Mouse (Mus musculus) heart, embryonic 11.5 days (tissue): Measurements from ENCODE around the gene Srprb. TPM values are rescaled to one million over a fixed set of nuclear protein-coding genes. Genes with fewer than 3 reads are reported as not detected.
A peak's percentile ranks its signal among the peaks of the same experiment; 100 is the strongest.

Experiments
- ATAC-seq: fragments of 200-750 bp; cut with Nextera tagmentation; replicated peaks from 2 replicates; pipeline ENCODE4 v1.8.0; 2017; ENCODE audit warnings: moderate library complexity; ENCODE audit not compliant: insufficient number of reproducible peaks, low FRiP score, low TSS enrichment
- H3K27ac ChIP-seq: fragments of 300-500 bp; sonication (generic); 2 replicates; pipeline ENCODE4 v1.5.1; 2014; ENCODE audit warnings: mild to moderate bottlenecking, low read depth, low read length
- H3K27me3 ChIP-seq: fragments of 300-500 bp; sonication (generic); 2 replicates; pipeline ENCODE4 v1.6.1; 2014; ENCODE audit warnings: mild to moderate bottlenecking, low read length, mixed read lengths; ENCODE audit not compliant: control insufficient read depth, insufficient read depth
- H3K36me3 ChIP-seq: fragments of 300-500 bp; sonication (generic); 2 replicates; pipeline ENCODE4 v1.6.1; 2014; ENCODE audit warnings: mild to moderate bottlenecking, low read length, moderate library complexity, mixed read lengths; ENCODE audit not compliant: control insufficient read depth, insufficient read depth
- H3K4me1 ChIP-seq: fragments of 300-500 bp; sonication (generic); 2 replicates; pipeline ENCODE4 v1.6.1; 2014; ENCODE audit warnings: low read length; ENCODE audit not compliant: control insufficient read depth, insufficient read depth
- H3K4me2 ChIP-seq: fragments of 300-500 bp; sonication (generic); 2 replicates; pipeline ENCODE4 v1.6.1; 2014; ENCODE audit warnings: mild to moderate bottlenecking, moderate library complexity
- H3K4me3 ChIP-seq: fragments of 300-500 bp; sonication (generic); 2 replicates; pipeline ENCODE4 v1.5.1; 2014; ENCODE audit warnings: low read depth, low read length
- H3K9ac ChIP-seq: fragments of 300-500 bp; sonication (generic); 2 replicates; pipeline ENCODE4 v1.6.1; 2014; ENCODE audit warnings: mild to moderate bottlenecking, low read depth, low read length, moderate library complexity
- H3K9me3 ChIP-seq: fragments of 300-500 bp; sonication (generic); replicated peaks from 2 replicates; pipeline ENCODE4 v1.6.1; 2016; ENCODE audit warnings: low read length; ENCODE audit not compliant: control insufficient read depth
- WGBS: fragments of 180-500 bp; shearing (Covaris S2); extraction: QIAGEN DNeasy Blood & Tissue Kit; methylation state at CpG from one replicate; pipeline ENCODE4 v1.1.7; 2014; ENCODE audit not compliant: insufficient replicate concordance; 5-methylcytosine and 5-hydroxymethylcytosine counted together
- polyA plus RNA-seq: library from polyadenylated mRNA; unstranded; fragments of >200 nt; fragmentation: Nextera tagmentation; extraction: Ambion mirVana; gene quantifications from 2 replicates; pipeline ENCODE4 v1.2.1, GENCODE M21; 2014

The Srprb gene
- polyA plus RNA-seq, 1 experiment from 2014 or later = 47.3 TPM

DNA sequence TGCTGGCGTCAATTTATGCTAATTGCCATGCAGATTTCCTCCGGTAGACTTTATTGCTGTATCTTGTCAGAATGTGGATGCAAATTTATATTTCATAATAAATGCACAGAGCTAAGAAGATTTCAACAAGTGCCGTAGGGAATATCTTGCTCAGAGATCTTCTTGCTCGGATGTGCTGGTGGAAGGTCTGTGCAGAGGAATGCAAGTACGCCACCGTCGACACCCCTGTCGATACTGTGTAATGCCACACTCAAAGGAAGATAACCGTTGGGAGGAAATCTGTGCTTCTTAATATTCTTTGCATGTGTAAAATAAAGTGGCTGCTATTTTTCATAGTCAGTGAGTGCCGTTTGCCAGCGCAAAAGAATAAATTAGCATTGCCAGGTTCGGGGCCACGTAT, 54.8 kb downstream of the Srprb start:
- Histone ChIP-seq H3K4me1 (peaks cover 12% of the 10 kb centered on the region; the same call in 1 of the 2 replicates), H3K36me3 (no peaks in the 10 kb centered on the region), H3K27me3 (no peaks in the 10 kb centered on the region), H3K4me2 (no peak overlapping the region), H3K9ac (no peak overlapping the region), H3K27ac (no peak overlapping the region), H3K4me3 (no peak overlapping the region), H3K9me3 (no peaks in the 10 kb centered on the region)
- ATAC-seq = no peak
- WGBS = 55% methylated on average over 13 of the region's 13 CpGs

GRCm38 (mm10) chr9:103146703-103147102, 55.2 kb downstream of the Srprb start:
- Histone ChIP-seq H3K4me1 (peaks cover 12% of the 10 kb centered on the region; the same call in 1 of the 2 replicates), H3K9me3 (no peaks in the 10 kb centered on the region), H3K27ac (no peak overlapping the region), H3K4me3 (no peak overlapping the region), H3K4me2 (no peak overlapping the region), H3K36me3 (no peaks in the 10 kb centered on the region), H3K27me3 (no peaks in the 10 kb centered on the region), H3K9ac (no peak overlapping the region)
- ATAC-seq = no peak
- WGBS = 43% methylated on average over 9 of the region's 9 CpGs

DNA sequence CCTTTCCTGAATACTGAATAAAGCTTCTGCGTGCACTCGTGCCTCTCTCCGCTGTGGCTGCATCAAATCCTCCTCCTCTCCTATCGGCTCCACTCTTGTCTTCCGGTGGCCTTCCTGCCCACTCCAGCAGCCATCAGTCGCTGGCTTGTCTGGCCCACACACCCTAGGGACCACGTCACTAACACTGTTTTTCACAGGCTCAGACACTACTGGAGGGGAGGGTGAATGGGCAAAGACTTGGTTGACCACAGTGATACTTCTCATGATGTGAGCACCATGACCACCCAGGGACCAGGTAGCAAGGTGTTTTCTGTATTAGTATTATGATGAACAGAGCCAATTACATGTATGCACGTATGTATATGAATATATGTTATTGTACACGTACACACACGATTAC, 55.7 kb downstream of the Srprb start:
- no peak overlapping the region for H3K27ac ChIP-seq
- H3K36me3 ChIP-seq = no peaks in the 10 kb centered on the region
- H3K9me3 ChIP-seq = no peaks in the 10 kb centered on the region
- H3K4me3 ChIP-seq = no peak overlapping the region
- WGBS = 80% methylated on average over 10 of the region's 10 CpGs
- H3K9ac ChIP-seq = no peak overlapping the region
- no peaks in the 10 kb centered on the region for H3K27me3 ChIP-seq
- H3K4me2 ChIP-seq = no peak overlapping the region
- H3K4me1 ChIP-seq = peaks cover 12% of the 10 kb centered on the region; the same call in 1 of the 2 replicates
- no peak for ATAC-seq

- no peaks in the 10 kb centered on the region for H3K36me3 ChIP-seq
- no peak overlapping the region for H3K4me3 ChIP-seq
- peaks cover 15% of the 10 kb centered on the region for H3K4me1 ChIP-seq
- no peak for ATAC-seq
- H3K9me3 ChIP-seq = no peaks in the 10 kb centered on the region
- peak overlapping the region; percentile 16; the same call in 1 of the 2 replicates for H3K9ac ChIP-seq
- H3K4me2 ChIP-seq = no peak overlapping the region
- H3K27ac ChIP-seq = no peak overlapping the region
- 38% methylated on average over 5 of the region's 5 CpGs for WGBS
- no peaks in the 10 kb centered on the region for H3K27me3 ChIP-seq
Observed at GRCm38 (mm10) chr9:103145351-103145750, 56.6 kb downstream of the Srprb start.

GRCm38 (mm10) chr9:103143881-103144280, 58.1 kb downstream of the Srprb start:
- ATAC-seq = no peak
- WGBS = 39% methylated on average over 4 of the region's 4 CpGs
- H3K4me3 ChIP-seq = no peak overlapping the region
- H3K4me1 ChIP-seq = peaks cover 18% of the 10 kb centered on the region
- H3K36me3 ChIP-seq = no peaks in the 10 kb centered on the region
- H3K27me3 ChIP-seq = no peaks in the 10 kb centered on the region
- H3K4me2 ChIP-seq = no peak overlapping the region
- no peaks in the 10 kb centered on the region for H3K9me3 ChIP-seq
- no peak overlapping the region for H3K27ac ChIP-seq
- no peak overlapping the region for H3K9ac ChIP-seq

GRCm38 (mm10) chr9:103141266-103141665, 60.7 kb downstream of the Srprb start:
- no peaks in the 10 kb centered on the region for H3K36me3 ChIP-seq
- ATAC-seq = no peak
- peak overlapping the region; percentile 62; the same call in 1 of the 2 replicates for H3K27ac ChIP-seq
- H3K4me1 ChIP-seq = peaks cover 27% of the 10 kb centered on the region
- H3K9ac ChIP-seq = no peak overlapping the region
- no peaks in the 10 kb centered on the region for H3K9me3 ChIP-seq
- 60% methylated on average over 7 of the region's 7 CpGs for WGBS
- no peak overlapping the region for H3K4me2 ChIP-seq
- no peaks in the 10 kb centered on the region for H3K27me3 ChIP-seq
- no peak overlapping the region for H3K4me3 ChIP-seq

DNA sequence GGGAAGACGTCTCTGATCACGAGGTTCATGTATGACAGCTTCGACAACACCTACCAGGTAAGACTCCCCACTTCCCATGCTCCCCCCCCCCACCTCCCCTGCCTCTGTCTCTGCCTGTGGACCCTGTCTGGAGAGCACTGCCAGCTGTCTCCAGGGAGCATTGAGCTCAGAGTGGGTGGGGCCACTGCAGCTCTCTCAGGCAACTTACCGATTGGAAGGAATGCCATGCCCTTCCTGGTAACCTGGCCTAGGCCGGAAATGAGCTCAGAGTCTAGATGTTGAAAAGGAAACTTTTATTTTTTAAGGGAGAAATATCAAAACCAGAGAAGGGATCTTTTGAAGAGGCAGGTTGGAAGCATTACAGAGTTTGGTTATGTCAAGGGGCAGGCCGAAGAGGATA, 61.6 kb downstream of the Srprb start:
- Histone ChIP-seq H3K4me2 (no peak overlapping the region), H3K4me3 (no peak overlapping the region), H3K36me3 (no peaks in the 10 kb centered on the region), H3K9me3 (no peaks in the 10 kb centered on the region), H3K9ac (no peak overlapping the region), H3K27me3 (no peaks in the 10 kb centered on the region), H3K4me1 (peaks cover 26% of the 10 kb centered on the region), H3K27ac (no peak overlapping the region)
- WGBS = 72% methylated on average over 6 of the region's 6 CpGs
- no peak for ATAC-seq

DNA sequence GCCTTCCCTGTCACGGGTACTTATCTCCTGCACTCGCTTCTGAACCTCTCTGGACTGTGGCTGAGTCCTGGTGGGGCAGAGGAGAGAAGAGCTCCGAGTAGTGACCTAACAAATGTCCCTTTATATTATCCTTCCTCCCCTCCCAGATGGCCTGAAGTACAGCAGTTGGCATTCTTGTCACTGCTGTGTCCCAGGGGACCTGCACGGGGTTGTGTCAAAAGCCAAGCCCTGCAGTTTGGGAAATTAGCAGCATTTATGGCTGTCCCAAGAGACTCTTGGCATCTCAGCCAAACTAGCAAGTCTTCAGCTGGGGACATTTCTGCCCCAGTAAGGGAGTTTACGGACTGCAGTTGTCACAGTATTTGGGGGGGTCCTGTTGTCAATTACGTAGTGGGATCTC, 62.5 kb downstream of the Srprb start:
- H3K4me1 ChIP-seq = peaks cover 22% of the 10 kb centered on the region
- H3K9me3 ChIP-seq = no peaks in the 10 kb centered on the region
- H3K9ac ChIP-seq = no peak overlapping the region
- WGBS = 65% methylated on average over 6 of the region's 6 CpGs
- ATAC-seq = no peak
- no peak overlapping the region for H3K27ac ChIP-seq
- H3K36me3 ChIP-seq = no peaks in the 10 kb centered on the region
- H3K4me3 ChIP-seq = no peak overlapping the region
- no peak overlapping the region for H3K4me2 ChIP-seq
- H3K27me3 ChIP-seq = no peaks in the 10 kb centered on the region
